Mouse (Mus musculus) gastrocnemius, postnatal 14 days (tissue): Measurements from ENCODE around the gene Resp18. TPM values are rescaled to one million over a fixed set of nuclear protein-coding genes. Genes with fewer than 3 reads are reported as not detected.
"Not testable (repeated sequence)": the region's sequence is repeated elsewhere in the genome, so short reads cannot be mapped to it uniquely, and the experiment has no call there.

Experiments
- DNase-seq: peaks from one replicate; pipeline ENCODE4 v3.0.0; 2021; ENCODE audit warnings: mixed read lengths
- intact Hi-C: fragments of 180-260 bp; cut with DNase I; formaldehyde crosslinking; loops from one replicate; pipeline ENCODE4 v1.15.1; 2025; ENCODE audit warnings: low total_unique reads
- total RNA-seq, 2 experiments: library from RNA; stranded (reverse); gene quantifications; 2 replicates each; pipeline ENCODE4 v1.2.3; 2021

Resp18 gene
- total RNA-seq, 2 experiments from 2014 or later: not detected

DNA sequence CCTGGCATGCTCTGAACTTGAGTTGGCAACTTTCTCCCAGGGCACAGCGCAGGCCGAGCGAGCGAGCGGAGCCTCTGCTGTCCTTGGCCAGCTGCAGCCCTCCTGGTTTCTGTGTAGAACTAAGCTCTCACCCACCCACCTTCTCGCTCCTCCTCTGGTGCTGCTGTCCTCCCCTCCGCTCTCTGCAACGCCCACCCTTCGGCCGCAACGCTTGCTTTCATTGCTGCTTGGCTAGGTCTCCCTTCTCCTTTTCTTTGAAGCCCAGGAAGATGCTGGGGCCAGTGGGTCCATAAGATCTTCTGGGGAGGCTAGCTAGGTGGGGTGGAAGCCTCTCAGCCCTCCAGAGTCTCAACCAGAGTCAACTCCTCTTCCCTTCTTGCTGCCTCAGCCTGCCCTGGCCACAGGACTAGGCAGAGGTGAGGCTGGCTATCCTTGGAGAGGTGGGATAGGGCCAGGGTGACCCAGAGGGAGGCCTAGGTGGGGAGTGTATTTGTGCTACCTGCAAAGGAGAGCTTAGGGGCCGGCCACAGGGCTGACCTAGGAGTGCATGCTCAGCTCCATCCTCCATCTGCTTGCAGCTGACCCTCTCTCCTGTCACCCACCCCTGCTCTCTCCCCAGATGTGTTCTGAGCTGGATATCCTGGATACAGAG is 33.9 kb downstream of the Resp18 start:
- intact Hi-C loops: no loop called here
- no peak for DNase-seq

DNA sequence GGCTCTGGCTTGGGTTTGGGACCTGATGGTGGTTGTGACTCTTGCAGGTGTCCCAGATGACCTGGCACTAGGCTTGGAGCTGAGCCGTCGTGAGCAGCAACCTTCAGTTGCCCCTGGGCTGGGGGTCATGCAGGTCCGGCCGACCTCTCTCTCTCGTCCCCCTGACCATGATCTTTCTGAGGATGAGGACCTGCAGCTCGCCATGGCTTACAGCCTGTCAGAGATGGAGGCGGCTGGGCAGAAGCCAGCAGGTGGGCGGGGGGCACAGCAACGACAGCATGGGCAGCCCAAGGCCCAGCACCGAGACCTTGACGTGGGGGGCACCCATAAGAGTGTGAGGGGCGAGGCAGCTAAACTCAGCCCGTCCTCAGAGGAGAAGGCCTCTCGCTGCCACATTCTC is 34.8 kb downstream of the Resp18 start:
- intact Hi-C loops: no loop called here
- DNase-seq: no peak

DNA sequence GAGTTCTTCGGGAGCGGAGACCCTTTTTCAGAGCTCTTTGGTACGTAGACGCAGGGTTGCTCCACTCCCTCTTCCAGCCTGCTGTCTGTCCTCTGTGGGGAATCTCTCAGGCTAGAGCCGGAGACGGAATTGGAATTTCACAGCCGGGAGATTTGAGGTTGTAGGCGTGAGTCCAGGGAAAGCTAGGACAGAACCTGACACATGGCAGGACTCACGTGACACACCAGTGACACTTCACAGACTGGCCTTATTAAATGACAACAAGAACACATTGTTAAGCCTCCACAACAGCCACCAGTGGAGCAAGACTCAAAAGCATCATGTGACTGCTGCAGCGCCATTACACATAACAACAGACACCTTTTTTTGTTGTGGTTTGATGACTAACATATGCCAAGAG is 38.6 kb downstream of the Resp18 start:
- intact Hi-C loops: no loop called here
- DNase-seq: no peak

DNA sequence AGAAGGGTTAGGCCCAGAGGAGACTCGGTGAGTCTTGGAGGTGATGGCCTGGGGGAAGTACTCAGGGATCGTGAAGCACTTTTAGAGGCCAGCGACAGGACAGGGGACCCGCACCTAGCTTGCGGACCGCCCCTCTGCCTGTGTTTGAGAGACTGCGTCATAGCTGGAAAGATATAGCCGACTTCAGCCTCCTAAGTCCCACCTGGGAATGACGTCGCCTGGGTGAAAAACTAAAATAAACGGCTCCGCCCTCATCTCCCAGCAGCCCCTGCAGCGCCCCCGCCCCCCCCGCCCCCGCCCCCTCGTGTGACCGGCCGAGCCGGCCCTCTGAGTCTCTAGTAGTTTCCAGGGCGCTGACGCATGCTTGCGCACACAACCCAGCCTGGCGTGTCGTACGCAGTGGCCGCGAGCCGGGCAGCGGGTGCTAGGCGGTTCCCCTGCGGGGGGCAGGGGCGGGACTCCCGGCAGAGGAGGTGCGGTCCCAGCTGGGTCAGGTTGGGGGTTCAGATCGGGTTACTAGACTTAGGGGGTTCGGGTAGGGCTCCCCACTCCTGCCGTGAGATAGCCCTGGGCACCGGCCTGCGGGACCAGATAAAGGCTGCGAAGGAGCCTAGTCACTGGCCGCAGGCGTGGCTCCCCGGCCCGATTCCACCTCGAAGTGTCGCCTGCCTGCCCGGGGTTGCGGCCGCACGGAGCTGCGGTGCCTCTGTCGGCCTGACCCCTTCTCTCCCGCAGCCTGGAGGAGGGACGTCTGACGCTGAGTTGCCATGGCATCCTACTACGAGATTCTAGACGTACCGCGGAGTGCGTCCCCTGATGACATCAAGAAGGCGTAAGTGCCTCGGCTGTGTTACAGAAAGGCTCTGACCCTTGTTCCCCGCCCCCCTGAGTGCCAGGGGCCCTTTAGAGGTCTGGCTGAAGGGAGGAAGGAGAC is 41.8 kb downstream of the Resp18 start, which contains the start of gene Dnajb2:
TSS of gene Dnajb2 (plus strand) at position 290 of the 934 bp plus-strand sequence.
- peak; percentile 88 for DNase-seq
- intact Hi-C loops: no loop called here

DNA sequence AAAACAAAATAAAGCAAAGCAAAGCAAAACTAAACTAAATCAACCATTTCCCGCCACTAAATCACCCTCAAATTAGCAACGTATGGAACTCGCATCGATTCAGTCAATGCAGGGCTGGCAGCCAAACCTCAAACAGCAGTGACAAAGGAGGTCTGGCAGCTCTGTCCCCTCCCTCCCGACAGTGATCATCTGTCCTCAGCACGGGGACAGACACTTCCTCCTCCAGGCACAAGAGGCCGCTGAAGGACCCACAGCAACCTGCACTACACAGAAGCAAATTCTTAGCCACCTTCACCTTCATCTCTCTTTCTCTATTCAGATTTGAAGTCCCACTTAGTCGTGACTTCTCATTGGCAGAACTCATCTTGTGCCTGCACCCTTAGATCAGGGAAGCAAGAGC is 43.6 kb downstream of the Resp18 start:
- peak; percentile 42 for DNase-seq
- intact Hi-C loops: no loop called here

DNA sequence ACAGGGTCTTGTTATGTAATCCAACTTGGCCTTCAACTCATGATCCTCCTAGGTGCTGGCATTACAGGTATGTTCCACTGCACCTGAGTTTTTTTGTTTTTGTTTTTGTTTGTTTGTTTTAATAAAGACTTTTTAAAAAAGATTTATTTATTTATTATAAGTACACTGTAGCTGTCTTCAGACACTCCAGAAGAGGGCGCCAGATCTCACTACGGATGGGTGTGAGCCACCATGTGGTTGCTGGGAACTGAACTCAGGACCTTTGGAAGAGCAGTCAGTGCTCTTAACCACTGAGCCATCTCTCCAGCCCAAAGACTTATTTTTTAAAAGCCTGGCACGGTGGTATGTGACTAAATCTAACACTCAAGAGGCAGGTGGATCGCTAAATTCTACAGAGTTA is 45.7 kb downstream of the Resp18 start:
- DNase-seq, intact Hi-C loops: not testable (repeated sequence)

DNA sequence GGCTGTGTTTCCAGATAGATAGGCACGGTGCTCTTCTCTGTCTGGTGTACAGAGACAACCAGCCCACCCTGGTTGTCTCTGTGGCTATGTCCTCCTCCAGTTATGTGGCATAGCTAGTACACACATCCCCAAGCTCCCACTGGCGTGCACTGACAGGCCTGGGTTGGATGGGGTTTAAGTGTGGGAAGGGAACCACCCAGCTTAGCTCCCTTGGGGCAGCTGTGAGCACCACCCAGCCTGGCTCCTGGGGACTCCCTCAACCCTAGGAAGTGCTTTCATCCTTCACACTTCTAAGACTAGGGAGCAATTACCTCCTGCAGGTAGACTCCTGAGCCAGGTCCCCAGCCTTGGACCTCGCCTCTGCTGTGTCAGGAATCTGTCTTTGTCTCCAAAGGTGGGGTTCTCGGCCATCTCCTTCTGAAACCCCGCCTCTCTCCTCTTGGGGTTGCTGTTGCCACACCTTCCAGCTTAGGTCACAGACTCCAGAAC is 46.5 kb downstream of the Resp18 start, which contains the start of gene A630095N17Rik:
TSS of gene A630095N17Rik (minus strand) at position 439 of the 489 bp plus-strand sequence.
- DNase-seq: no peak
- intact Hi-C loops: no loop called here

DNA sequence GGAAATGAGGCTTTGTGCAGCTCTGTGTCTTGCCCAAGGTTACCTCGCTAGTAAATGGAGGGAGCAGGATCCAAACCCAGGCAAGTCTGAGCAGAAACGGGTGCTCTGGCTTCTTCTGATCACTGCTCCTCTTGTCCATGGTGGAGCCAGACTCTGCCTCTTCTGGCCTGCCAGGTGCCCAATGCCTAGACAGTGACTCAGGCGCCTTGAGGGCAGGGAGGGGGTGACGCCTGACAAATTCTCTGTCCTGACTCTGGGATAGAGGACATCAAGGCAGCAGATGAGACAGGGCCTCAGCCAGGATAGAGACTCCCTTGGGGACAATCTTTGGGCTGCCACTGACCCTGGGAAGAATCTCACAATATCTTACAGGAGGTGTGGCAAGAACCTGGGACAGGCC is 47.0 kb downstream of the Resp18 start:
- no peak for DNase-seq
- intact Hi-C loops: no loop called here

DNA sequence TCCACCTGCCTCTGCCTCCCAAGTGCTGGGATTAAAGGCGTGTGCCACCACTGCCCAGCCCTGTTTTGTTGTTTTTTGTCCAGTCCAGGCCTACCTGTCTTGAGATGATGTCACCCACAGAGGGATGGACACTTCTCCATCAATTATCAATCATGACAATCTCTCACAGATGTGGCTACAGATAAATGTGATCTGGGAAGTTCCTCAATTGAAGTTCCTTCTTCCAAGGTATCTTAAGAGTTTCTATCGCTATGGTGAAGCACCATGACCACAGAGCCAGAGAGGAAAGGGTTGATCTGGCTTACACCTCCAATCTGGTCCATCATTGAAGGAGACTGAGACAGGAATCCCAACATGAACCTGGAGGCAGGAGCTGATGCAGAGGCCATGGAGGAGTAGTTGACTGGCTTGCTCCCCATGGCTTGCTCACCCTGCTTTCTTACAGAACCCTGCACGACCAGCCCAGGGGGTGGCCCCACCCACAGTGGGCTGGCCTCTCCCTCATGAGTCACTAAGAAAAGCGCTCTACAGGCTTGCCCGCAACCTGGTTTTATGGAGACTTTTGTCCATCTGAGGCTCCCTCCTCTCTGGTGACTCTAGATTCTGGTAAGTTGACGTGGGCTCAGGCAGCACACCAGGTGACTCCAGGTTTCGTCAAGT is 47.8 kb downstream of the Resp18 start:
- intact Hi-C loops: no loop called here
- no peak for DNase-seq

DNA sequence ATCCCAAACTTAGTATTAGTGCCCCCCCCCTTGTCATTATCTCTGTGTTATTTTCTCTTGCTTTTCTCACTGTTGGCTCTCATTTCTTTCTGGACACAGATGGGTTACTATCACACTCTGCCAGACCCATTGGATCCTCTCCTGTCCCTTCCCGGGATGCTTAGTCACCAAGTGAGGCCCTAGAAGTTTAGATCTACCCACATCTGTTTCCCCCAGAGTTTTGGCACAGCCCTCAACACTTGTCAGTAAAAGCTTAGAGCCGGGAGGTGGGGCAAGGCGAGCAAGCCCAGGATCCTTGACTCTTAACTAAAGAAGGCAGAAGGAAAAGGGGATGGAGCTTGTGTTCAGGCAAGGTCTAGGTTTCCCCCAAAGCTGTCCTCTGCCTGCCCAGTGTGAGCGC is 49.1 kb downstream of the Resp18 start:
- intact Hi-C loops: no loop called here
- DNase-seq: no peak

DNA sequence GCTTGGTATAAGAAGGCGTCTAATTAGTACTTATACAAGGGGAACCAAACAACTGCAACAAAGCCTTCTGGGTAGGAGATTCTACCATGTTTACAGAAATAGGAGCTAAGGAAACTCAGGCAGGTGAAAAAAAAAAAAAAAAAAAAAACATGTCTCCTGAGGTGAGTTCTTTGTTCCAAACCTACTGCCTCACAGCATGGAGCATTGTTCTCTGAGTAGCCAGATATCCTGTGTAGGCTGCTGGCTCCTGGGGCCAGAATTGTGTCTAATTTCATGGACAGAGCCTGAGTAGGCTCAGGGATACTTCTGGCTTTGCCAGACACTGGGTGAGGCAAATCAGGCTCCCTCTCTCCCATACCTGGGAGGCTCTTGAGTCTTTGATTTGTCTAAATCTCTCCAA is 50.6 kb downstream of the Resp18 start:
- intact Hi-C loops: no loop called here
- DNase-seq: no peak

DNA sequence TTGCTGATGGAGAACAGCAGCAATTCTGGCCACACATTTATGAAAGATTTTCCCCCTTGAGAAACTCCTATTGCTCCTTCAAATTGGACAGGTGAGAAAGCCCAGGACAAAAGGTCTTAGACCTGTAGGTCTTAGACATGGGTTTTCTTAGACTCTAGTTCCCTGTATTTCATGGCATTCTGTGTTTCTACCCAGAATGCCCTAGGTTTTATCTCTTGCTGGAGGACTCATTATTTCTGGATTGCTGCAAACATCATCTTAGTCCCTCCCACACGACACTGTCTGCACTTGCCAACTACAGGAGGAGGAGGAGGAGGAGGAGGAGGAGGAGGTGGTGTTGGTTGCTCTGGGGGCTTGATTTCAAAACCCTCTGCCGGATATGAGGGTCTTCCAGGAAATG is 52.1 kb downstream of the Resp18 start:
- DNase-seq: no peak
- intact Hi-C loops: no loop called here

DNA sequence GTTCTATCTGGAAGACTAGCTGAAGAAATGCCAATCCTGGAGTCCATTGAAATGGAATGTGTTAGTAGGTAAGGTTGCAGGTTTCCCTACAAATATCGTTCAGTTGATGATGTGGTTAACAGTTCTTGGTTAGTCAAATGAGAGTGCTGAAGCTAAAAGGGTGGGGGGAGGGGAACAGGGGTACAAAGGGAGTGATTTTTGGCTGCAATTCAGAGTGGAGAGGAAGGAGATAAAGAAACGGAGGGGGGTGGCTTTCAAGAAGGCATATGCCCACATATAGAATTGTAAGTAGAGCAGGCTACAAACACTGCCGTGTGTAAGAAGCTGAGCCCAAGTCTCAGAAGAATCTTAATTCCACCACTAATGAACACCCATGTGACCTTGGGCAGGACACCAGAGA is 52.7 kb downstream of the Resp18 start:
- intact Hi-C loops: no loop called here
- no peak for DNase-seq

DNA sequence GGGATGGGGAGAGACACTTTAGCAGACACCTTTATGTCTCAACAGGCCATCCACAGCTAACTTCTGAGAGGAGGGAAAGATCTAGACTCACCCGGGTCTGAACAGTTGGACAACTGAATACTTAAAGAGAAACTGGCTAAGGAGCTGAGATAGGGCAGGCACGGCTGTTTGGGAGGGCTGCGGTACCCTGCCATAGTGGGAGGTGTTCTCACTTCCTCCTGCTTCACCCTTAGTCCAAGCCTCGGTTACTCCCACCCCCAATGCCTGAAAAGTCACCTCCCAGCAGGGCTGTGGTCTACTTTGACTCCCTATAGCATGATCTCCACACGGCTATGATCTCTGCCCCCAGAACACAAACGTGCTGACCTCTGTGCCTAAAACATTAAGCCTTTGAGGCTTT is 54.7 kb downstream of the Resp18 start:
- no peak for DNase-seq
- intact Hi-C loops: no loop called here

DNA sequence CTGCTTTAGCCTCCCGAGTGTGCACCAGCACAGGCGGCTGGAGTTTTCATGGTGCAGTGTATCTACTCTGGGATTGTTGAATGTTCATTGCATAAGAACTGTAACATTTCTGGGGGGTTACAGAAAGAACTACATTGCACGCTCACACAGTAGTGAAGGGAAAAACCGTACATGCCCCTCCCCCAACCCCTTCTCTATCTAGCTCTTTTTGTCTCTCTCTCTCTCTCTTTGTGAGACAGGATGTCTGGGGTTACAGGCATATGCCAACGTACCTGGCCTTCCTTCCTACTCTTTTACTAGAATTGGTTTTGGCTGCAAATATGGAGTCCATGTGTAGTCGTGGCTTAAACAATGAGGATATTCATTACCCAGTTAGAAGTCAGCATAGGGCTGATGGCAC is 55.3 kb downstream of the Resp18 start:
- intact Hi-C loops: no loop called here
- no peak for DNase-seq

Other genes starting within 250 kb of the Resp18 start
- 1 to 10 TPM; 4.8 to 5.1 TPM for gene Nhej1, start 153.2 kb downstream of the Resp18 start, total RNA-seq
- under 1 TPM in 1 of 2 experiments, not detected in 1; 0.11 TPM for gene Slc23a3, start 144.5 kb downstream of the Resp18 start, total RNA-seq
- 10 to 100 TPM; 15.1 to 18.4 TPM for gene Cnppd1, start 135.7 kb downstream of the Resp18 start, total RNA-seq
- 10 to 100 TPM; 13.2 to 15.1 TPM for gene Retreg2, start 135.6 kb downstream of the Resp18 start, total RNA-seq
- 10 to 100 TPM; 14.9 to 17.0 TPM for gene Zfand2b, start 109.8 kb downstream of the Resp18 start, total RNA-seq
- 10 to 100 TPM; 25.2 to 26.4 TPM for gene Abcb6, start 98.0 kb downstream of the Resp18 start, total RNA-seq
- gene Ankzf1, start 86.3 kb downstream of the Resp18 start, total RNA-seq: 1 to 10 TPM; 4.0 to 5.7 TPM
- 10 to 100 TPM; 58.2 to 61.7 TPM for gene Atg9a, start 86.2 kb downstream of the Resp18 start, total RNA-seq
- gene Glb1l, start 67.6 kb downstream of the Resp18 start, total RNA-seq: 1 to 10 TPM; 4.5 to 4.8 TPM
- 10 to 100 TPM; 27.2 to 28.2 TPM for gene Stk16, start 67.6 kb downstream of the Resp18 start, total RNA-seq
- gene Tuba4a, start 58.5 kb downstream of the Resp18 start, total RNA-seq: 100 to 1,000 TPM; 475 to 599 TPM
- not detected for gene A630095N17Rik, start 46.3 kb downstream of the Resp18 start, total RNA-seq
- 10 to 100 TPM; 32.4 to 33.2 TPM for gene Dnajb2, start 42.0 kb downstream of the Resp18 start, total RNA-seq
- gene Ptprn, start 13.9 kb downstream of the Resp18 start, total RNA-seq: under 1 TPM; 0.08 to 0.13 TPM
- 10 to 100 TPM; 52.7 to 54.6 TPM for gene Dnpep, start 39.6 kb upstream of the Resp18 start, total RNA-seq
- gene Des, start 81.9 kb upstream of the Resp18 start, total RNA-seq: 1,000 to 10,000 TPM; 1,553 to 1,562 TPM
- gene Speg, start 96.9 kb upstream of the Resp18 start, total RNA-seq: 100 to 1,000 TPM; 167 to 173 TPM
- 10 to 100 TPM; 34.5 to 38.7 TPM for gene Gmppa, start 157.5 kb upstream of the Resp18 start, total RNA-seq
- gene Asic4, start 172.0 kb upstream of the Resp18 start, total RNA-seq: not detected
- gene Chpf, start 200.9 kb upstream of the Resp18 start, total RNA-seq: 10 to 100 TPM; 14.9 to 20.7 TPM
- gene Tmem198, start 201.1 kb upstream of the Resp18 start, total RNA-seq: under 1 TPM; 0.09 to 0.25 TPM
- 10 to 100 TPM; 65.6 to 69.5 TPM for gene Obsl1, start 228.0 kb upstream of the Resp18 start, total RNA-seq
- gene Inha, start 228.7 kb upstream of the Resp18 start, total RNA-seq: 1 to 10 TPM; 6.5 to 7.7 TPM
- gene Stk11ip, start 243.1 kb upstream of the Resp18 start, total RNA-seq: 1 to 10 TPM; 5.5 to 6.3 TPM